Mouse (Mus musculus): ENCODE data around the gene Tubgcp6. TPM values are rescaled to one million over a fixed set of nuclear protein-coding genes. Genes with fewer than 3 reads are reported as not detected.

The Tubgcp6 gene
- polyA plus RNA-seq, 1 experiment from 2014 or later: 6.2 TPM

GRCm38 (mm10) chr15:89130245-89130644, 7.3 kb upstream of the Tubgcp6 start:
- no peaks in the 10 kb centered on the region for H3K27me3 ChIP-seq (replicated peaks; ENCODE audit: insufficient read depth, low read length)
- no peak overlapping the region for H3K27ac ChIP-seq (ENCODE audit: low read length)
- no peak overlapping the region for H3K4me3 ChIP-seq (ENCODE audit: low read depth, low read length)
- no peak for TF ChIP-seq CTCF (IDR thresholded peaks at IDR 0.05)
- no peak for TF ChIP-seq EP300 (IDR thresholded peaks at IDR 0.05)
- H3K36me3 ChIP-seq (ENCODE audit: insufficient read depth, low read length): no peaks in the 10 kb centered on the region
- no peak for ATAC-seq
- H3K9ac ChIP-seq (replicated peaks; ENCODE audit: low read depth): no peak overlapping the region
- no peak for DNase-seq (ENCODE audit: low spot score)
- no peaks in the 10 kb centered on the region for H3K9me3 ChIP-seq (ENCODE audit: low read length)
- H3K4me2 ChIP-seq (replicated peaks; ENCODE audit: low read depth, low read length): no peak overlapping the region
- peaks cover 12% of the 10 kb centered on the region; the same call in 1 of the 2 replicates for H3K4me1 ChIP-seq (ENCODE audit: insufficient read depth, low read depth, low read length)

- Histone ChIP-seq H3K9me3 (ENCODE audit: low read length) (no peaks in the 10 kb centered on the region), H3K4me3 (ENCODE audit: low read depth, low read length) (peak within 1 kb of the TSS; percentile 51), H3K27ac (ENCODE audit: low read length) (peak within 1 kb of the TSS; percentile 78), H3K36me3 (ENCODE audit: insufficient read depth, low read length) (no peaks in the 10 kb centered on the region), H3K4me2 (replicated peaks; ENCODE audit: low read depth, low read length) (peak within 1 kb of the TSS; percentile 60), H3K27me3 (replicated peaks; ENCODE audit: insufficient read depth, low read length) (no peaks in the 10 kb centered on the region), H3K4me1 (ENCODE audit: insufficient read depth, low read depth, low read length) (peaks cover 12% of the 10 kb centered on the region; the same call in 1 of the 2 replicates), H3K9ac (replicated peaks; ENCODE audit: low read depth) (peak within 1 kb of the TSS; percentile 68)
- 3% methylated on average over 36 of the region's 36 CpGs for WGBS
- ATAC-seq (peak; percentile 88), DNase-seq (ENCODE audit: low spot score) (peak; percentile 89)
- peak; percentile 96 for TF ChIP-seq CTCF (IDR thresholded peaks at IDR 0.05)
- no peak; the same call in 1 of the 2 replicates for TF ChIP-seq EP300 (IDR thresholded peaks at IDR 0.05)
Observed at GRCm38 (mm10) chr15:89128382-89129350, 5.8 kb upstream of the Tubgcp6 start, which contains the start of gene Hdac10. Gene Hdac10 (minus strand): TSS chr15:89128700.

GRCm38 (mm10) chr15:89127364-89127940, 4.5 kb upstream of the Tubgcp6 start:
- Histone ChIP-seq H3K4me2 (replicated peaks; ENCODE audit: low read depth, low read length) (peak overlapping the region; percentile 60), H3K9me3 (ENCODE audit: low read length) (no peaks in the 10 kb centered on the region), H3K9ac (replicated peaks; ENCODE audit: low read depth) (no peak overlapping the region), H3K27me3 (replicated peaks; ENCODE audit: insufficient read depth, low read length) (no peaks in the 10 kb centered on the region), H3K4me3 (ENCODE audit: low read depth, low read length) (no peak overlapping the region), H3K36me3 (ENCODE audit: insufficient read depth, low read length) (no peaks in the 10 kb centered on the region), H3K4me1 (ENCODE audit: insufficient read depth, low read depth, low read length) (peaks cover 18% of the 10 kb centered on the region; the same call in 1 of the 2 replicates), H3K27ac (ENCODE audit: low read length) (no peak overlapping the region)
- WGBS: 76% methylated on average over 8 of the region's 8 CpGs
- TF ChIP-seq CTCF (IDR thresholded peaks at IDR 0.05) (no peak), EP300 (IDR thresholded peaks at IDR 0.05) (no peak)
- DNase-seq (ENCODE audit: low spot score): no peak
- ATAC-seq: no peak

- Histone ChIP-seq H3K4me2 (replicated peaks; ENCODE audit: low read depth, low read length) (no peak overlapping the region), H3K9ac (replicated peaks; ENCODE audit: low read depth) (no peak overlapping the region), H3K4me3 (ENCODE audit: low read depth, low read length) (no peak overlapping the region), H3K27me3 (replicated peaks; ENCODE audit: insufficient read depth, low read length) (no peaks in the 10 kb centered on the region), H3K27ac (ENCODE audit: low read length) (no peak overlapping the region), H3K36me3 (ENCODE audit: insufficient read depth, low read length) (no peaks in the 10 kb centered on the region), H3K9me3 (ENCODE audit: low read length) (no peaks in the 10 kb centered on the region), H3K4me1 (ENCODE audit: insufficient read depth, low read depth, low read length) (peaks cover 26% of the 10 kb centered on the region; the same call in 1 of the 2 replicates)
- TF ChIP-seq CTCF (IDR thresholded peaks at IDR 0.05): no peak
- DNase-seq (ENCODE audit: low spot score): no peak
- WGBS: 91% methylated on average over 8 of the region's 8 CpGs
- ATAC-seq: no peak
Observed at GRCm38 (mm10) chr15:89126622-89127021, 3.7 kb upstream of the Tubgcp6 start.

GRCm38 (mm10) chr15:89125351-89125750, 2.4 kb upstream of the Tubgcp6 start:
- Histone ChIP-seq H3K9ac (replicated peaks; ENCODE audit: low read depth) (no peak overlapping the region), H3K36me3 (ENCODE audit: insufficient read depth, low read length) (no peaks in the 10 kb centered on the region), H3K4me3 (ENCODE audit: low read depth, low read length) (no peak overlapping the region), H3K9me3 (ENCODE audit: low read length) (no peaks in the 10 kb centered on the region), H3K27me3 (replicated peaks; ENCODE audit: insufficient read depth, low read length) (no peaks in the 10 kb centered on the region), H3K27ac (ENCODE audit: low read length) (no peak overlapping the region), H3K4me2 (replicated peaks; ENCODE audit: low read depth, low read length) (no peak overlapping the region), H3K4me1 (ENCODE audit: insufficient read depth, low read depth, low read length) (peaks cover 26% of the 10 kb centered on the region; the same call in 1 of the 2 replicates)
- ATAC-seq (no peak), DNase-seq (ENCODE audit: low spot score) (no peak)
- TF ChIP-seq CTCF (IDR thresholded peaks at IDR 0.05): no peak
- 90% methylated on average over 9 of the region's 9 CpGs for WGBS

GRCm38 (mm10) chr15:89124312-89124711, 1.4 kb upstream of the Tubgcp6 start:
- ATAC-seq (no peak), DNase-seq (ENCODE audit: low spot score) (no peak)
- 95% methylated on average over 3 of the region's 3 CpGs for WGBS
- Histone ChIP-seq H3K36me3 (ENCODE audit: insufficient read depth, low read length) (no peaks in the 10 kb centered on the region), H3K9me3 (ENCODE audit: low read length) (no peaks in the 10 kb centered on the region), H3K4me3 (ENCODE audit: low read depth, low read length) (no peak overlapping the region), H3K4me2 (replicated peaks; ENCODE audit: low read depth, low read length) (no peak overlapping the region), H3K4me1 (ENCODE audit: insufficient read depth, low read depth, low read length) (peaks cover 26% of the 10 kb centered on the region; the same call in 1 of the 2 replicates), H3K27me3 (replicated peaks; ENCODE audit: insufficient read depth, low read length) (no peaks in the 10 kb centered on the region), H3K9ac (replicated peaks; ENCODE audit: low read depth) (no peak overlapping the region), H3K27ac (ENCODE audit: low read length) (no peak overlapping the region)
- no peak for TF ChIP-seq CTCF (IDR thresholded peaks at IDR 0.05)
- no peak for TF ChIP-seq EP300 (IDR thresholded peaks at IDR 0.05)
